Mouse (Mus musculus): ENCODE measurements at regions not wholly inside any gene's neighbourhood (a gene's known extent, or its start where the extent isn't known, plus 50 kb on each side); places are given as distances from the start of the nearest gene placed in this dataset.

- no peak for TF ChIP-seq GATA1 (IDR thresholded peaks at IDR 0.05; ENCODE audit: low read length)
- TF ChIP-seq TAL1 (IDR thresholded peaks at IDR 0.05; ENCODE audit: low read length): no peak
Observed at GRCm38 (mm10) chr13:35395630-35396029, 264.0 kb upstream of the Cdyl start.

Data from erythroblast, embryonic 14.5 days (primary cell).